Mouse (Mus musculus) spleen, postnatal 10 days (tissue): ENCODE measurements at regions not wholly inside any gene's neighbourhood (a gene's known extent, or its start where the extent isn't known, plus 50 kb on each side); places are given as distances from the start of the nearest gene placed in this dataset.

Experiments used
- DNase-seq, 2 experiments: peaks; one replicate each; pipeline ENCODE4 v3.0.0; 2021 to 2022; ENCODE audit warnings: low spot score in 2 of 2

DNA sequence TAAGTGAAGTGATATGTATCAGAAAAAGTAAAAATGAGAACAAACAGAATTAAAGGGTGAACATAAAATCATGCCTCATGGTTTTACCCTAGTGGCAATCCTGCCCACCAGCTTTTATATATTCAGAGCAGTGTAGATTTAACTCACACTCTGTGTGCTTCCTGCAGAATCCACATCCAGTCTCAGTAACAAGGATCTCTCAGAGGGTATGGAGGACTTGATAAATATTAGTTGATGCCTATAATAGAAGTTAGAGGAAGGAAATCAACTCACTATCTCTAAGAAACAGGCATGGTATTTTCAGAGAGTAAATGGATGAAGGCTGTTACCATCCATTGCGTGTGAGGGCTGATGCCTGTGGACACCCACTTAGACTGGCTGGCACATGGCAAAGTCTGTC is 492.5 kb upstream of the Nr5a2 start:
- no peak for DNase-seq

GRCm38 (mm10) chr1:137446497-137446896 is 486.2 kb upstream of the Nr5a2 start:
- DNase-seq, result no peak

DNA sequence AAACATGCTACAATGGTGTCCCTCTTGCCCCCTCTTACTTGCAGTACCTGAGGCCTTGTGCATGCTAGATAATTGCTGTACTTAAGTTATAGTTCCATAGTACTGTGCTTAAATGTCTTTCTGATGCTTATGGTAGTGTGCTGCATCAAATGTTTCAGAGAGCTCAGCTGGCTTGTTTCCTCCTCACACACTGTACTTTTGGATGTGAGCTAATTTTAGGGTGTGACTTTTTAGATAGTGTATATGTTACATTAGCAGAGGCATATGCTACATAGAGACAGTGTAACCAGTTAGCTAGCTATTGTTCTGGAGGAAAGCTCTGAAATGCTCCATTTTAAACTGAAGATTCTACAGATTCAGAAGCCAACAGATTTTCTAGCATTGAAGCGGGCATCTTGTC is 467.9 kb upstream of the Nr5a2 start:
- no peak for DNase-seq

DNA sequence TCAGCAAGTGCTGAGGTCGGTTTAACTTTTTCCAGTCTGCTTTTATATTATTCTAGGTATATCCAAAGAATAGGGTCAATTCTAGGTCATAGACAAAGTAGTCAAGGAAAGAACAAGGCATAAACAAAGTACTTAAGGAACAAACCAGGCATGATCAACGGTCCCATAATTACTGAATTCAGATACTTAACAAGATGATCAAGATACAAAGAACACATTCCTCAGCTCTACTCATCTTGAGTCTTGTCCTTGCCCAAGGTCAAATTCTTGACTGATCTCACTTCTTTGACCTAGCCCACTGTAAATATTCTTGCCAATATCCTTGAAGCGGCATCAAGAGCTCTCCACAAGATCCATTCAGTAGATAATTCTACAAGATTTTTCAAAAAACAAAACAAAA is 458.1 kb upstream of the Nr5a2 start:
- no peak for DNase-seq

DNA sequence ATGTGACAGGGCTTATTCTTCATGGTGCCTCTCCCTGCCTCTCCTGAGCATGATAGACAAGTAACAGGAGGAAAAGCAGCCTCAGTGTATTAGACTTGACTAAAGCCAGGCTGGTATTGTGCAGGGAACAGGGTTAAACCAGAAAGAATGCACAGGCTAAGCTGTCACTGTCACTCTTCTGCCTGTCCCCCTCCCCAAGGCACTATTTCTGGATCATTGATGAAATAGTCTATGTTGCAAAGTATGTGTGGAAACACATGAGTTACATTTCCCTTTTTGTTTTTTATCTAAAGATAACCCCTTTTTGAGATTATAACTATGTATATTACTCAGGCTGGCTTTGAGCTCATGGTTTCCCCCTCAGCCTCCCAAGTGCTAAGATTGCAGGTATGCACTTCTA is 436.5 kb upstream of the Nr5a2 start:
- no peak for DNase-seq

DNA sequence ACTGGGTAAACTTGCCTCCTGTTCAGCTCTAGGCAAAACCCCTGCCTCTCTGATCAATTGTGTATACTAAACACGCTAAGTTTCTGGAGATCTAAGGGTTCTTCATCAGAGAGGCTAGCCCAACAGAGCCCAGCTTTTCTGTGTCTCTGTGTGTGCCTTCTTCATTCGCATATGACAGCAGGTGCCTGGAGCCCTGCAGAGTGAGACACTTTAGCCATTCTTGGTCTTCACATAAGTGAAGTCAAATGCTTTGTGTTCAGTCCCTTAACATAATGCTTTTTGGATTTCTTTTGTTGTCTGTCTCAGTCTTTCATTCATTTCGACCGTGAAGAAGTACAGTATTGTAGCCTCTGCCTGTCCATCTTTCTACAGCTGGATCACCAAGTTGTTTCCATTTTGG is 427.3 kb upstream of the Nr5a2 start:
- no peak for DNase-seq

- DNase-seq, result no peak
These were observed 418.1 kb upstream of the Nr5a2 start for GRCm38 (mm10) chr1:137378072-137378985.

- DNase-seq, result no peak
These were observed 416.4 kb upstream of the Nr5a2 start for GRCm38 (mm10) chr1:137376685-137377084.

DNA sequence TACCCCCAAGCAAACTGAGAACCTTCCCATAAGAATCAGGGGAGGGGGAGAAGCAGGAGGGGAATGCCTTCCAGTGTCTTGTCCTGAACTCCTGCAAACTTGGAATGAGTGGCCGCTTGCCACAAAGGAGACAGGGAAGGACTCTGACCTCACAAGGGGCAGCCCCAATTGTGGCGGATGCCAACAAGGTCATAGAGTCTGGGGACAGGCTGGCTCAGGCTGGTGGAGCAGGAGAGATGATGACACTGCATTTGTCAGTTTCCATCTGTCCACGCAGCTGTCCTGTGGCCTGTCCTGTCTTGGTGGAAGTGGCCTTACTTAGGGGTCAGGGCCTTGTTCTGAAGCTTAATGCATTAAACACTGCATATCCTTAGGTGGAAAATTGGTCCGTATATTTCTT is 414.4 kb upstream of the Nr5a2 start:
- no peak for DNase-seq

DNA sequence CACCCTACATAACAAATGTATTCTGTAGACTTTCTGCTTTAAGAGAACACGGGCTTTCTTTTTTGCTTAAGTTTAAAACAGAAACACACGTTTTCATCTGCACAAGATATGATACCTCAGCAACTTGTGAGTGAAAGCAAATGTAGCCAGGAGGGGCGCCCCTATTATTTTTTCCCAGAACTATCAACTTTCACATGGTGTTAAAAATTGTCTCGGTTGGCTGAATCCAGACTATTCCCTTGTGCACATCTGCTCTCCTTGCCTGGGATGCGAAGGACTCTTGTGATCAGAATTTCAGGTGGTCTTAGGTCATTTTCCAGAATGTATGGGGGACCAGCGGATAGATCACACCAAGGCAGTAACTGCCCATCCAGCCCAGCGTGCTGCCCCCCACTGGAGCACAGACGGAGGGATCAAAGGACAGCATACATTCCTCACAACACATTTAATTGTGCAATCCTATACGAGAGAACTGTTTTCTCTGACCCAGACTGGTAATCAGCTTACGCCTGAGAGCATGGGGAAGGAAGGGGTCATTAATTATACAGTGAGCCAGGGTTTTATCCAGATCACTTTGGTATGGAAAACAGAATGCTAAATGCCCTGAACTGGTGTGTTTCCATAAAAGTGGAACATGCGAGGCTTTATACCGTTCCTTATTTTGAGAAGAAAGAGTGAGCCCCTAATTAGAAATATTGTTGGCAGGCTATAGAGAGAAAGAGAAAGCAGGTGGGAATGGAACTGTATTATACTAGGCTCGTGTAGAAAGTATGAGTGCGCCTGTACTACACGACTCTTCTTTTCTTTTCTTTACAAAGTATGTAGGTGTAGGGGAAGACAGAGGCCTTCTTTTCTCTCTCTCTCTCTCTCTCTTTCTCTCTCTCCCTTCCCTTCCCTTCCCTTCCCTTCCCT is 413.5 kb upstream of the Nr5a2 start:
- DNase-seq, result no peak

GRCm38 (mm10) chr1:137372236-137372635 is 412.0 kb upstream of the Nr5a2 start:
- no peak for DNase-seq

DNA sequence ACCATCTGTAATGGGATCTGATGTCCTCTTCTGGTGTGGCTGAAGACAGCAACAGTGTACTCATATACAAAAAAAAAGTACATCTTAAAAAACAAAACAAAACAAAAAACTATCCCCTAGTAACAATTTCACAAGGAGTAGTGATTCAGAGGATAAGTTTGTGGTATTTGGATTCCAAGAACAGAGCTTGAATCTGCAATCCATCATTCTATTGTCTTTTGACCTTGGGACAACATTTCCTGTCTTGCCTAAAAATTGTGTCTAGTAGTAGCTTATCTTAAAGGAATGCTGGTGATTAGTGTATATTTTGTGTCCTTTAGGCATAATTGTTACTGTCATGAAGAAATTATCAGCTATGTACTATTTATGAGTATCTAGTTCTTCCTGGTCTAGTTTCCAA is 404.1 kb upstream of the Nr5a2 start:
- DNase-seq, result no peak

DNA sequence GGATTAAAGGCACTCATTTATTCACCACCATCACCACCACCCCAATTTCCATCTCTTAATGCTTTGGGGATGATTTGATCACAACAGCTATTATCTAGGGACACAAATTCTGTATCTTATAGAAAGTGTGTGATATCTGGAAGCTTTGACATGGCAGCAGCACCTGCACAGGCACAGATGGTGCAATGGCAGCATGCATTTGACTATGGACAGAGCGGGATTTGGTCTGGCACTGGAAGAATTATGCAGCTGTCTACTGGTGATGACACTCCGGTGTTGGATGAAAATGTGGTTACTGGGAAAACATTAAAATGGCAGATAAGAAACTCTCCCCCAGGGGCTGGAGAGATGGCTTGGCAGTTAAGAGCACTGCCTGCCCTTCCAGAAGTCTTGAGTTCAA is 403.7 kb upstream of the Nr5a2 start:
- DNase-seq, result no peak

GRCm38 (mm10) chr1:137363561-137363960 is 403.3 kb upstream of the Nr5a2 start:
- DNase-seq, result no peak

DNA sequence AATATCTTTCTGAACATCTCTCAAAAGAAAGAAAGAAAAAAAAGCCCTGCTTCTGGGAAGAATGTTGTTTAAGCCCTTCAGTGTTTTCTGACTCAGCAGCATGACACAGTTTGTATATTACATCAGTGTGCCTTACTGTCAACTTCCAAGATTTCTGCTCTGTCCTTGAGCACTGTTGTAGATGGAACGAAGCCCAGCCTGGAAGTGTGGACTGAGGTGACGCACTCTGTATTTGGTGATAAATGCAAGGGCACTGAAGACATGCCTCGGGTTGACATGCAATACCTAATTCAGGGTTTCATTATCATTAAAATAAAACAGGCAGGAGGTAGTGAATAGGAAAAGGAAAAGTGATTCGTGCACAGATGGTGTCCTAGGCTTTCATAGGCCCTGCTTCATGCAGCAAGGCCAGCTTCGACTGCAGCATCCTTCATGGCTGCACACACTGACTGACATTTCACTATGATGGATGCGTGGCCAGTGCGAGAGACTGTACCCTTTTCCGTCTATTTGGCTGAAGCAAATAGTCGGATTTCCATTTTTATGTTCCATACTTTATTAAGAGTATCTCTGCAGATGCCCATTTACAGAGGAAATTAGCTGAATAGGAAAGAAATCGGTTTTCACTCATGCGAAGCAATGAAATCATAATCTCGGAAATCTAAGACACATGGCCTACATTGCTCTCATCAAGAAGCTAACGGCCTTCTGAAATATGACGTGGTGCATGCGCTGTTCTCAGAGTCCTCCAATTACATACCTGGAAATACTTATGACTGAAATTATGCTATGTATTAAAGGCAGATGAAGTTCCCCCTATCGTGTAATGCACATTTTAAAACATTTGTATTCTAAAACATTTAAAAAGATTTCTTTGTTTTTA is 400.7 kb upstream of the Nr5a2 start:
- DNase-seq, result no peak

- DNase-seq, result no peak
These were observed 395.8 kb upstream of the Nr5a2 start for GRCm38 (mm10) chr1:137355941-137356512.

- no peak for DNase-seq
These were observed 392.3 kb upstream of the Nr5a2 start for GRCm38 (mm10) chr1:137352390-137353027.

DNA sequence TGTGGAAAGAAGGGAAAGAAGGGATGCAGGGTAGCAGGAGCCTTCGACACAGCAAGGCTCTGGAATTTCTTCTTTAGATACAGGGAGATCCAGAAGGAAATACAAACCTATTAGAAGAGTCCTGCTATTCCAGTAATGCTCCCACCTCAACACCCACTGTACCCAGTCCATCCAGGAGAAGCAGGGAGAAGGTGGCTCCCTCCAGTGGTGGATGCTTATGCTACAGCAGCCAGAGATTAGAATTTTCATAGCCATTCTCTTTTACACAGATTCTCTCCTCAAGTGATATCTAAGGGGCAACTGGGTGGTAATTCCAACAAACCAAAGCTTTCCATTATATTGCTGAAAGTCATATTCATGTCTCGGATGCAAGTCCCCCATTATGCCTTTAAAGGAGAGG is 373.9 kb upstream of the Nr5a2 start:
- no peak for DNase-seq

GRCm38 (mm10) chr1:137332108-137332769 is 372.0 kb upstream of the Nr5a2 start:
- no peak for DNase-seq

- no peak for DNase-seq
These were observed 371.5 kb upstream of the Nr5a2 start for GRCm38 (mm10) chr1:137331746-137332107.
